Mouse (Mus musculus): ENCODE results near the gene Tll2. TPM values are rescaled to one million over a fixed set of nuclear protein-coding genes. Genes with fewer than 3 reads are reported as not detected.

Tll2 gene
- polyA plus RNA-seq (2015; fragmentation: Nextera tagmentation; extraction: Ambion mirVana), result 0.04 and 0.09 TPM in 2 replicates

GRCm38 (mm10) chr19:41206811-41207344 lies at the start of gene Tll2:
Tll2 (minus strand) TSS chr19:41206835.
- Histone ChIP-seq H3K4me3 (replicated peaks) (peak within 1 kb of the TSS; percentile 36), H3K36me3 (peaks cover 4% of the 10 kb centered on the region), H3K9me3 (no peaks in the 10 kb centered on the region), H3K9ac (peak within 1 kb of the TSS; percentile 27), H3K27ac (no peak within 1 kb of the TSS), H3K27me3 (replicated peaks) (peaks cover 33% of the 10 kb centered on the region), H3K4me1 (replicated peaks) (peaks cover 14% of the 10 kb centered on the region), H3K4me2 (replicated peaks) (peak within 1 kb of the TSS; percentile 96)
- WGBS, result under 1% methylated on average over 32 of the region's 32 CpGs
- ATAC-seq, result peak; percentile 95

GRCm38 (mm10) chr19:41254584-41254983 lies 47.9 kb upstream of the Tll2 start:
- H3K27ac ChIP-seq, result no peak overlapping the region
- H3K4me1 ChIP-seq (replicated peaks), result no peaks in the 10 kb centered on the region; the same call in 1 of the 2 replicates
- no peak overlapping the region for H3K4me3 ChIP-seq (replicated peaks)
- H3K27me3 ChIP-seq (replicated peaks), result no peaks in the 10 kb centered on the region
- H3K9ac ChIP-seq, result no peak overlapping the region
- H3K36me3 ChIP-seq, result no peaks in the 10 kb centered on the region
- WGBS, result 73% methylated on average over 5 of the region's 5 CpGs
- H3K9me3 ChIP-seq, result no peaks in the 10 kb centered on the region
- no peak overlapping the region for H3K4me2 ChIP-seq (replicated peaks)
- no peak for ATAC-seq

- Histone ChIP-seq H3K9me3 (no peaks in the 10 kb centered on the region), H3K9ac (no peak overlapping the region), H3K27ac (no peak overlapping the region), H3K4me1 (replicated peaks) (no peaks in the 10 kb centered on the region), H3K4me3 (replicated peaks) (no peak overlapping the region), H3K27me3 (replicated peaks) (no peaks in the 10 kb centered on the region), H3K4me2 (replicated peaks) (no peak overlapping the region), H3K36me3 (peaks cover 10% of the 10 kb centered on the region)
- WGBS, result 54% methylated on average over 4 of the region's 4 CpGs
- ATAC-seq, result no peak
These were observed 42.3 kb upstream of the Tll2 start for GRCm38 (mm10) chr19:41248968-41249367.

- Histone ChIP-seq H3K9ac (no peak overlapping the region), H3K4me3 (replicated peaks) (no peak overlapping the region), H3K36me3 (peaks cover 10% of the 10 kb centered on the region), H3K4me2 (replicated peaks) (no peak overlapping the region), H3K27me3 (replicated peaks) (no peaks in the 10 kb centered on the region), H3K9me3 (no peaks in the 10 kb centered on the region), H3K27ac (no peak overlapping the region), H3K4me1 (replicated peaks) (no peaks in the 10 kb centered on the region)
- no peak for ATAC-seq
- 83% methylated on average over 3 of the region's 3 CpGs for WGBS
These were observed 41.6 kb upstream of the Tll2 start for GRCm38 (mm10) chr19:41248271-41248670.

- H3K4me3 ChIP-seq (replicated peaks), result no peak overlapping the region
- no peak for ATAC-seq
- H3K27me3 ChIP-seq (replicated peaks), result no peaks in the 10 kb centered on the region
- WGBS, result 80% methylated on average over 4 of the region's 4 CpGs
- no peak overlapping the region for H3K9ac ChIP-seq
- no peak overlapping the region for H3K4me2 ChIP-seq (replicated peaks)
- H3K36me3 ChIP-seq, result peaks cover 13% of the 10 kb centered on the region
- no peaks in the 10 kb centered on the region for H3K4me1 ChIP-seq (replicated peaks)
- H3K9me3 ChIP-seq, result no peaks in the 10 kb centered on the region
- H3K27ac ChIP-seq, result no peak overlapping the region
These were observed 39.6 kb upstream of the Tll2 start for GRCm38 (mm10) chr19:41246271-41246670.

- H3K4me3 ChIP-seq (replicated peaks), result no peak overlapping the region
- no peaks in the 10 kb centered on the region for H3K4me1 ChIP-seq (replicated peaks)
- no peaks in the 10 kb centered on the region for H3K27me3 ChIP-seq (replicated peaks)
- H3K9me3 ChIP-seq, result no peaks in the 10 kb centered on the region
- 69% methylated on average over 6 of the region's 6 CpGs for WGBS
- no peak for ATAC-seq
- no peak overlapping the region for H3K9ac ChIP-seq
- no peak overlapping the region for H3K27ac ChIP-seq
- H3K4me2 ChIP-seq (replicated peaks), result no peak overlapping the region
- H3K36me3 ChIP-seq, result peaks cover 13% of the 10 kb centered on the region
These were observed 37.9 kb upstream of the Tll2 start for GRCm38 (mm10) chr19:41244581-41244980.

- H3K4me3 ChIP-seq (replicated peaks), result no peak overlapping the region
- no peaks in the 10 kb centered on the region for H3K27me3 ChIP-seq (replicated peaks)
- no peak overlapping the region for H3K27ac ChIP-seq
- H3K9me3 ChIP-seq, result no peaks in the 10 kb centered on the region
- no peak for ATAC-seq
- 96% methylated on average over 5 of the region's 5 CpGs for WGBS
- H3K36me3 ChIP-seq, result peaks cover 20% of the 10 kb centered on the region
- H3K9ac ChIP-seq, result no peak overlapping the region
- H3K4me1 ChIP-seq (replicated peaks), result no peaks in the 10 kb centered on the region
- H3K4me2 ChIP-seq (replicated peaks), result no peak overlapping the region
These were observed 35.4 kb upstream of the Tll2 start for GRCm38 (mm10) chr19:41241997-41242396.

GRCm38 (mm10) chr19:41233698-41234097 lies 27.1 kb upstream of the Tll2 start:
- H3K27ac ChIP-seq, result no peak overlapping the region
- no peak overlapping the region for H3K4me3 ChIP-seq (replicated peaks)
- H3K4me2 ChIP-seq (replicated peaks), result no peak overlapping the region
- 86% methylated on average over 4 of the region's 4 CpGs for WGBS
- H3K4me1 ChIP-seq (replicated peaks), result no peaks in the 10 kb centered on the region
- peaks cover 31% of the 10 kb centered on the region for H3K36me3 ChIP-seq
- H3K9me3 ChIP-seq, result no peaks in the 10 kb centered on the region
- no peaks in the 10 kb centered on the region for H3K27me3 ChIP-seq (replicated peaks)
- H3K9ac ChIP-seq, result no peak overlapping the region
- no peak for ATAC-seq

GRCm38 (mm10) chr19:41208326-41208725 lies 1.7 kb upstream of the Tll2 start:
- H3K36me3 ChIP-seq, result peaks cover 4% of the 10 kb centered on the region
- 12% methylated on average over 7 of the region's 7 CpGs for WGBS
- H3K4me1 ChIP-seq (replicated peaks), result peaks cover 14% of the 10 kb centered on the region
- H3K9me3 ChIP-seq, result no peaks in the 10 kb centered on the region
- H3K9ac ChIP-seq, result no peak overlapping the region
- H3K4me3 ChIP-seq (replicated peaks), result no peak overlapping the region
- H3K27me3 ChIP-seq (replicated peaks), result peaks cover 30% of the 10 kb centered on the region
- H3K4me2 ChIP-seq (replicated peaks), result no peak overlapping the region
- no peak overlapping the region for H3K27ac ChIP-seq
- no peak for ATAC-seq

GRCm38 (mm10) chr19:41206041-41206810 lies 409 bp downstream of the Tll2 start:
- peak; percentile 35 for ATAC-seq
- peaks cover 33% of the 10 kb centered on the region for H3K27me3 ChIP-seq (replicated peaks)
- 1% methylated on average over 46 of the region's 46 CpGs for WGBS

GRCm38 (mm10) chr19:41204159-41205081 lies 2.2 kb downstream of the Tll2 start:
- H3K27me3 ChIP-seq (replicated peaks), result peaks cover 33% of the 10 kb centered on the region

More at GRCm38 (mm10) chr19:41206041-41206810, 409 bp downstream of the Tll2 start:
- Histone ChIP-seq H3K36me3 (peaks cover 4% of the 10 kb centered on the region), H3K9ac (peak overlapping the region; percentile 27), H3K27ac (no peak overlapping the region), H3K9me3 (no peaks in the 10 kb centered on the region), H3K4me2 (replicated peaks) (peak overlapping the region; percentile 96), H3K4me3 (replicated peaks) (peak overlapping the region; percentile 36), H3K4me1 (replicated peaks) (peaks cover 14% of the 10 kb centered on the region)

GRCm38 (mm10) chr19:41197606-41198005 lies 9.0 kb downstream of the Tll2 start:
- Histone ChIP-seq H3K4me2 (replicated peaks) (no peak overlapping the region), H3K9ac (no peak overlapping the region), H3K27ac (no peak overlapping the region), H3K9me3 (no peaks in the 10 kb centered on the region), H3K36me3 (no peaks in the 10 kb centered on the region), H3K4me1 (replicated peaks) (no peaks in the 10 kb centered on the region), H3K27me3 (replicated peaks) (peaks cover 3% of the 10 kb centered on the region; the same call in 1 of the 2 replicates), H3K4me3 (replicated peaks) (no peak overlapping the region)
- WGBS, result 80% methylated on average over 12 of the region's 12 CpGs
- ATAC-seq, result no peak

More at GRCm38 (mm10) chr19:41204159-41205081, 2.2 kb downstream of the Tll2 start:
- WGBS, result 67% methylated on average over 11 of the region's 11 CpGs
- no peak for ATAC-seq
- no peak overlapping the region for H3K27ac ChIP-seq
- H3K36me3 ChIP-seq, result no peaks in the 10 kb centered on the region
- H3K4me1 ChIP-seq (replicated peaks), result peaks cover 14% of the 10 kb centered on the region
- H3K9me3 ChIP-seq, result no peaks in the 10 kb centered on the region
- H3K4me2 ChIP-seq (replicated peaks), result no peak overlapping the region
- no peak overlapping the region for H3K4me3 ChIP-seq (replicated peaks)
- H3K9ac ChIP-seq, result no peak overlapping the region
